ENCODE assay signal across 8 mouse cellular contexts in genomic region chr1:75219078-75219477, GRCm38 (mm10). TPM values are rescaled to one million over a fixed set of nuclear protein-coding genes. Genes with fewer than 3 reads are reported as not detected.
DNase-seq lines count a peak whose midpoint lies in the region; ATAC-seq and TF ChIP-seq lines count a peak whose summit lies in the region.

No protein-coding gene starts in this region.

- peak; percentile 89 for ATAC-seq in forebrain, embryonic 16.5 days
- ATAC-seq in lung, embryonic 14.5 days (ENCODE audit: insufficient read depth), result peak; percentile 89
- ATAC-seq in neutrophil, adult 5-6 weeks (ENCODE audit: extremely low read depth, insufficient number of reproducible peaks, low FRiP score, poor library complexity, severe bottlenecking), result peak; percentile 86

- 0% methylated on average over 24 of the region's 24 CpGs for WGBS in forebrain, embryonic 16.5 days
- WGBS in lung, embryonic 14.5 days, result under 1% methylated on average over 24 of the region's 24 CpGs

- H3K27me3 ChIP-seq in ES-Bruce4 (ENCODE audit: control insufficient read depth, insufficient read depth, low read length, poor library complexity, severe bottlenecking), result no peaks in the 10 kb centered on the region
- H3K27me3 ChIP-seq in forebrain, embryonic 16.5 days (replicated peaks; ENCODE audit: control insufficient read depth, insufficient read depth, low read length), result peaks cover 32% of the 10 kb centered on the region
- H3K27me3 ChIP-seq in lung, embryonic 14.5 days (ENCODE audit: insufficient read depth, low read length), result peaks cover 41% of the 10 kb centered on the region

- peak overlapping the region; percentile 94 for H3K4me2 ChIP-seq in forebrain, embryonic 16.5 days (ENCODE audit: low read length)
- H3K4me2 ChIP-seq in lung, embryonic 14.5 days, result peak overlapping the region; percentile 99

- no peak for TF ChIP-seq CTCF in ES-Bruce4 (IDR thresholded peaks at IDR 0.05; ENCODE audit: low read depth, low read length)
- TF ChIP-seq CTCF in lung, embryonic 14.5 days (IDR thresholded peaks at IDR 0.05; ENCODE audit: low read depth), result no peak; the same call in 1 of the 2 replicates

- peaks cover 30% of the 10 kb centered on the region for H3K36me3 ChIP-seq in ES-Bruce4 (ENCODE audit: control insufficient read depth, insufficient read depth, low read length, poor library complexity, severe bottlenecking)
- 0 out of 2 replicates have a peak, but pooled peaks cover 3% of the 10 kb centered on the region for H3K36me3 ChIP-seq in forebrain, embryonic 16.5 days (ENCODE audit: control insufficient read depth, insufficient read depth)
- peaks cover 20% of the 10 kb centered on the region for H3K36me3 ChIP-seq in lung, embryonic 14.5 days (ENCODE audit: insufficient read depth)

- DNase-seq in cerebellum, adult 18-20 months, result peak; percentile 96 to 97
- DNase-seq in heart, postnatal 4 days, result peak; percentile 91
- DNase-seq in layer of hippocampus, adult 8-10 months (ENCODE audit: low spot score in 2 of 2), result peak; percentile 88 to 92
- peak; percentile 87 for DNase-seq in lung, embryonic 14.5 days
- DNase-seq in thymus, adult 18-20 months, result peak; percentile 91 to 94

- no peaks in the 10 kb centered on the region for H3K9me3 ChIP-seq in ES-Bruce4 (replicated peaks; ENCODE audit: control insufficient read depth, insufficient read depth, low read length, poor library complexity, severe bottlenecking)
- no peaks in the 10 kb centered on the region for H3K9me3 ChIP-seq in forebrain, embryonic 16.5 days (ENCODE audit: control insufficient read depth, low read length)
- no peaks in the 10 kb centered on the region for H3K9me3 ChIP-seq in lung, embryonic 14.5 days (ENCODE audit: low read depth, low read length)

- H3K27ac ChIP-seq in ES-Bruce4 (ENCODE audit: insufficient read depth, low read length), result no peak overlapping the region
- H3K27ac ChIP-seq in forebrain, embryonic 16.5 days (ENCODE audit: low read length), result no peak overlapping the region
- H3K27ac ChIP-seq in lung, embryonic 14.5 days (ENCODE audit: low read depth), result no peak overlapping the region

- H3K9ac ChIP-seq in ES-Bruce4 (ENCODE audit: low read depth, poor library complexity, severe bottlenecking), result peak overlapping the region; percentile 70
- H3K9ac ChIP-seq in forebrain, embryonic 16.5 days (replicated peaks; ENCODE audit: low read depth, low read length), result peak overlapping the region; percentile 63
- peak overlapping the region; percentile 54 for H3K9ac ChIP-seq in lung, embryonic 14.5 days

- peaks cover 8% of the 10 kb centered on the region for H3K4me1 ChIP-seq in ES-Bruce4 (ENCODE audit: control insufficient read depth, insufficient read depth, low read length)
- peaks cover 18% of the 10 kb centered on the region for H3K4me1 ChIP-seq in forebrain, embryonic 16.5 days (replicated peaks; ENCODE audit: control insufficient read depth, insufficient read depth, low read length)
- H3K4me1 ChIP-seq in lung, embryonic 14.5 days (ENCODE audit: insufficient read depth), result no peaks in the 10 kb centered on the region; the same call in 1 of the 2 replicates

- peak overlapping the region; percentile 90 for H3K4me3 ChIP-seq in ES-Bruce4 (ENCODE audit: low read depth, low read length)
- H3K4me3 ChIP-seq in forebrain, embryonic 16.5 days (replicated peaks; ENCODE audit: low read length), result peak overlapping the region; percentile 56
- peak overlapping the region; percentile 53 for H3K4me3 ChIP-seq in lung, embryonic 14.5 days (ENCODE audit: low read depth, low read length)

- TF ChIP-seq POLR2A in ES-Bruce4 (IDR thresholded peaks at IDR 0.05; ENCODE audit: insufficient read depth, low read length), result peak; percentile 97

- TF ChIP-seq EP300 in ES-Bruce4 (IDR thresholded peaks at IDR 0.05; ENCODE audit: insufficient read depth, low read depth, low read length), result 0 out of 2 replicates have a peak, but pooled peaks have one; percentile 27

RNA-seq across cellular contexts. Expression of gene Tuba4a, which starts 0.6 kb away (rescaled TPM):
- polyA plus RNA-seq in ES-Bruce4 (2011; ENCODE audit: insufficient read depth, insufficient read length, low read depth, missing spikeins), result 97.4 and 113 TPM in 2 replicates
- polyA plus RNA-seq in forebrain, embryonic 16.5 days (2015; fragmentation: Nextera tagmentation; extraction: Ambion mirVana), result 18.6 and 18.7 TPM in 2 replicates
- 100 to 1,000 TPM; 371 to 462 TPM for total RNA-seq in heart, postnatal 4 days (2021)
- total RNA-seq in layer of hippocampus, adult 8-10 months (2022), result 100 to 1,000 TPM; 488 to 539 (median 494) TPM
- polyA plus RNA-seq in lung, embryonic 14.5 days (2014; fragmentation: Nextera tagmentation; extraction: Ambion mirVana), result 21.3 and 25.3 TPM in 2 replicates
- total RNA-seq in neutrophil, adult 5-6 weeks (2017), result 77.0 and 83.7 TPM in 2 replicates

RNA-seq across cellular contexts. Expression of gene Stk16, which starts 8.4 kb away (rescaled TPM):
- 27.8 and 37.4 TPM in 2 replicates for polyA plus RNA-seq in ES-Bruce4 (2011; ENCODE audit: insufficient read depth, insufficient read length, low read depth, missing spikeins)
- polyA plus RNA-seq in forebrain, embryonic 16.5 days (2015; fragmentation: Nextera tagmentation; extraction: Ambion mirVana), result 130 and 151 TPM in 2 replicates
- 10 to 100 TPM; 65.6 to 67.0 TPM for total RNA-seq in heart, postnatal 4 days (2021)
- 10 to 100 TPM; 78.7 to 88.5 (median 84.5) TPM for total RNA-seq in layer of hippocampus, adult 8-10 months (2022)
- polyA plus RNA-seq in lung, embryonic 14.5 days (2014; fragmentation: Nextera tagmentation; extraction: Ambion mirVana), result 115 and 119 TPM in 2 replicates
- total RNA-seq in neutrophil, adult 5-6 weeks (2017), result 60.2 and 75.4 TPM in 2 replicates

RNA-seq across cellular contexts. Expression of gene Glb1l, which starts 8.5 kb away (rescaled TPM):
- 5.1 and 10.6 TPM in 2 replicates for polyA plus RNA-seq in ES-Bruce4 (2011; ENCODE audit: insufficient read depth, insufficient read length, low read depth, missing spikeins)
- polyA plus RNA-seq in forebrain, embryonic 16.5 days (2015; fragmentation: Nextera tagmentation; extraction: Ambion mirVana), result 20.7 and 22.0 TPM in 2 replicates
- 10 to 100 TPM; 10.7 to 12.7 TPM for total RNA-seq in heart, postnatal 4 days (2021)
- total RNA-seq in layer of hippocampus, adult 8-10 months (2022), result 10 to 100 TPM; 14.1 to 22.4 (median 18.5) TPM
- polyA plus RNA-seq in lung, embryonic 14.5 days (2014; fragmentation: Nextera tagmentation; extraction: Ambion mirVana), result 16.0 and 16.7 TPM in 2 replicates
- total RNA-seq in neutrophil, adult 5-6 weeks (2017), result 13.3 and 16.2 TPM in 2 replicates

RNA-seq across cellular contexts. Expression of gene A630095N17Rik, which starts 12.8 kb away (rescaled TPM):
- polyA plus RNA-seq in ES-Bruce4 (2011; ENCODE audit: insufficient read depth, insufficient read length, low read depth, missing spikeins), result not detected in 2 replicates
- not detected in 2 replicates for polyA plus RNA-seq in forebrain, embryonic 16.5 days (2015; fragmentation: Nextera tagmentation; extraction: Ambion mirVana)
- not detected for total RNA-seq in heart, postnatal 4 days (2021)
- total RNA-seq in layer of hippocampus, adult 8-10 months (2022), result not detected
- not detected in 2 replicates for polyA plus RNA-seq in lung, embryonic 14.5 days (2014; fragmentation: Nextera tagmentation; extraction: Ambion mirVana)
- total RNA-seq in neutrophil, adult 5-6 weeks (2017), result not detected in 2 replicates

RNA-seq across cellular contexts. Expression of gene Dnajb2, which starts 17.1 kb away (rescaled TPM):
- polyA plus RNA-seq in ES-Bruce4 (2011; ENCODE audit: insufficient read depth, insufficient read length, low read depth, missing spikeins), result 18.9 and 23.8 TPM in 2 replicates
- 51.5 and 59.3 TPM in 2 replicates for polyA plus RNA-seq in forebrain, embryonic 16.5 days (2015; fragmentation: Nextera tagmentation; extraction: Ambion mirVana)
- total RNA-seq in heart, postnatal 4 days (2021), result 10 to 100 TPM; 46.4 to 49.2 TPM
- 100 to 1,000 TPM in 1 of 4 experiments, 10 to 100 TPM in 3; 83.1 to 108 (median 93.1) TPM for total RNA-seq in layer of hippocampus, adult 8-10 months (2022)
- polyA plus RNA-seq in lung, embryonic 14.5 days (2014; fragmentation: Nextera tagmentation; extraction: Ambion mirVana), result 14.1 and 16.9 TPM in 2 replicates
- 39.7 and 54.4 TPM in 2 replicates for total RNA-seq in neutrophil, adult 5-6 weeks (2017)
